Mouse (Mus musculus) midbrain, embryonic 16.5 days (tissue): ENCODE measurements around the gene Hhat. TPM values are rescaled to one million over a fixed set of nuclear protein-coding genes. Genes with fewer than 3 reads are reported as not detected.

Source experiments
- ATAC-seq: fragments of 200-750 bp; cut with Nextera tagmentation; 2 replicates; pipeline ENCODE4 v1.8.0; 2017; ENCODE audit warnings: moderate TSS enrichment
- H3K27ac ChIP-seq: fragments of 300-500 bp; sonication (generic); 2 replicates; pipeline ENCODE4 v1.5.1; 2014; ENCODE audit warnings: mild to moderate bottlenecking, low read length, mixed read lengths
- H3K27me3 ChIP-seq: fragments of 300-500 bp; sonication (generic); 2 replicates; pipeline ENCODE4 v1.6.1; 2014; ENCODE audit warnings: low read depth, low read length, mixed read lengths; ENCODE audit not compliant: control insufficient read depth, insufficient read depth
- H3K36me3 ChIP-seq: fragments of 300-500 bp; sonication (generic); 2 replicates; pipeline ENCODE4 v1.6.1; 2014; ENCODE audit warnings: mild to moderate bottlenecking, low read length, moderate library complexity, mixed read lengths; ENCODE audit not compliant: control insufficient read depth, insufficient read depth
- H3K4me1 ChIP-seq: fragments of 300-500 bp; sonication (generic); 2 replicates; pipeline ENCODE4 v1.6.1; 2014; ENCODE audit warnings: mild to moderate bottlenecking, low read length, mixed read lengths; ENCODE audit not compliant: control insufficient read depth, insufficient read depth
- H3K4me2 ChIP-seq: fragments of 300-500 bp; sonication (generic); 2 replicates; pipeline ENCODE4 v1.6.1; 2014; ENCODE audit warnings: mild to moderate bottlenecking, low read length, mixed read lengths
- H3K4me3 ChIP-seq: fragments of 300-500 bp; sonication (generic); 2 replicates; pipeline ENCODE4 v1.5.1; 2014; ENCODE audit warnings: low read depth, mild to moderate bottlenecking, low read length, moderate library complexity, mixed read lengths
- H3K9ac ChIP-seq: fragments of 300-500 bp; sonication (generic); 2 replicates; pipeline ENCODE4 v1.6.1; 2014; ENCODE audit warnings: low read depth, low read length, mixed read lengths
- H3K9me3 ChIP-seq: fragments of 300-500 bp; sonication (generic); replicated peaks from 2 replicates; pipeline ENCODE4 v1.6.1; 2014; ENCODE audit warnings: mild to moderate bottlenecking, low read length, mixed read lengths; ENCODE audit not compliant: control insufficient read depth, poor library complexity, severe bottlenecking
- WGBS: fragments of 180-500 bp; shearing (Covaris S2); extraction: QIAGEN DNeasy Blood & Tissue Kit; methylation state at CpG from one replicate; pipeline ENCODE4 v1.1.7; 2014; 5-methylcytosine and 5-hydroxymethylcytosine counted together
- polyA plus RNA-seq: library from polyadenylated mRNA; unstranded; fragments of >200 nt; fragmentation: Nextera tagmentation; extraction: Ambion mirVana; gene quantifications from 2 replicates; pipeline ENCODE4 v1.2.1, GENCODE M21; 2015

Gene Hhat
- polyA plus RNA-seq, 1 experiment from 2014 or later = 3.4 TPM

DNA sequence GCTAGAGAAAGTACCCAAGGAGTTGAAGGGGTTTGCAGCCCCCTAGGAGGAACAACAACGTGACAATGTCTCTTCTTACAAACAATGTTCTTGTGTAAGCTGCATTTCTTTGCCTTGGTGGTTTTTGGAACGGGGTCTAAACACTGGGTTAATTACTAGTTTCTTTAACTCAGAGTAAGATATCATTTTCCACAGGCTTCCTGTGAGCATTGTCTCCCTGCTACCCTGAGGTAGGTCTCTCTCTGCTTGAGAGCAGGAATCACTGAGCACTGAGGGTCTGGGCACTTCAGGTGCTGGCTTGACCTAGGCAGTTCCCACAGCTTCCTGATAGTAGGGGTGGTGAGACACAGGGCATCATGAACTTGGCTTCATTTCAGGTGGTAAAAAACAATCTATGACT is 323.4 kb downstream of the Hhat start:
- ATAC-seq = no peak
- no peaks in the 10 kb centered on the region for H3K27me3 ChIP-seq
- H3K9ac ChIP-seq = no peak overlapping the region
- WGBS = 68% methylated on average over 2 of the region's 2 CpGs
- H3K4me3 ChIP-seq = no peak overlapping the region
- no peak overlapping the region for H3K27ac ChIP-seq
- H3K4me2 ChIP-seq = no peak overlapping the region
- H3K36me3 ChIP-seq = no peaks in the 10 kb centered on the region
- H3K4me1 ChIP-seq = peaks cover 20% of the 10 kb centered on the region
- H3K9me3 ChIP-seq = no peaks in the 10 kb centered on the region

Other genes with a start within 250 kb of the Hhat start
- gene Sertad4, start 84.5 kb upstream of the Hhat start, polyA plus RNA-seq = 26.3 and 27.6 TPM in 2 replicates